In genomic region chr2:165252381-165252780, GRCm38 (mm10) we compare ENCODE assay signal across 24 mouse cellular contexts. TPM values are rescaled to one million over a fixed set of nuclear protein-coding genes. Genes with fewer than 3 reads are reported as not detected.
A peak's percentile ranks its signal among the peaks of the same experiment; 100 is the strongest.
DNase-seq lines count a peak whose midpoint lies in the region; ATAC-seq and TF ChIP-seq lines count a peak whose summit lies in the region.
"Had no signal": no experiment of that assay in that cellular context is flagged by ENCODE, and none has a peak within 500 bp of the region (broad histone marks: within the 10 kb centered on the region; RNA-seq: fewer than 3 reads in every experiment).

No protein-coding gene starts in this region.

- DNase-seq in kidney, adult 18-20 months = peak; percentile 70
- DNase-seq in cerebellum, adult 2 months = peak; percentile 89 to 90
- peak; percentile 87 to 90 for DNase-seq in cerebellum, postnatal 36 days
- DNase-seq in kidney, postnatal 4 days = peak; percentile 48 to 63
- no peak for DNase-seq in heart, postnatal 4 days
- DNase-seq: adrenal gland, postnatal 10 days; gastrocnemius, adult 2 months; heart, postnatal 10 days; lung, adult 18-20 months; thymus, postnatal 36 days had no signal

- H3K9ac ChIP-seq in kidney, embryonic 15.5 days = no peak overlapping the region
- H3K9ac ChIP-seq in heart, embryonic 11.5 days (ENCODE audit: low read depth, low read length) = no peak overlapping the region
- H3K9ac ChIP-seq: forebrain, embryonic 12.5 days; hindbrain, embryonic 12.5 days; intestine, embryonic 15.5 days had no signal

- no peak overlapping the region for H3K4me3 ChIP-seq in kidney, embryonic 15.5 days (replicated peaks)
- H3K4me3 ChIP-seq in cerebellum, adult 2 months (replicated peaks; ENCODE audit: insufficient read depth, low read depth, low read length) = no peak overlapping the region
- H3K4me3 ChIP-seq in heart, embryonic 11.5 days (ENCODE audit: low read depth, low read length) = no peak overlapping the region
- H3K4me3 ChIP-seq: embryonic facial prominence, embryonic 10.5 days; forebrain, embryonic 12.5 days; gastrocnemius, adult 2 months; heart, embryonic 10.5 days; hindbrain, embryonic 12.5 days; intestine, embryonic 15.5 days; left cerebral cortex, adult 2 months; limb, embryonic 10.5 days had no signal

- no peaks in the 10 kb centered on the region for H3K9me3 ChIP-seq in kidney, embryonic 15.5 days (replicated peaks)
- H3K9me3 ChIP-seq in heart, embryonic 11.5 days (replicated peaks; ENCODE audit: control insufficient read depth, low read length) = no peaks in the 10 kb centered on the region
- H3K9me3 ChIP-seq: embryonic facial prominence, embryonic 10.5 days; forebrain, embryonic 12.5 days; G1E; heart, embryonic 10.5 days; hindbrain, embryonic 12.5 days; intestine, embryonic 15.5 days; limb, embryonic 10.5 days had no signal

- H3K27me3 ChIP-seq in kidney, embryonic 15.5 days = peaks cover 80% of the 10 kb centered on the region
- no peaks in the 10 kb centered on the region for H3K27me3 ChIP-seq in cerebellum, adult 2 months (ENCODE audit: control insufficient read depth, insufficient read depth, low read length)
- H3K27me3 ChIP-seq in heart, embryonic 11.5 days (ENCODE audit: control insufficient read depth, insufficient read depth, low read length) = peaks cover 80% of the 10 kb centered on the region

- H3K4me1 ChIP-seq in kidney, embryonic 15.5 days = peaks cover 19% of the 10 kb centered on the region
- H3K4me1 ChIP-seq in cerebellum, adult 2 months (ENCODE audit: control insufficient read depth, insufficient read depth, low read length) = peaks cover 49% of the 10 kb centered on the region
- no peaks in the 10 kb centered on the region for H3K4me1 ChIP-seq in heart, embryonic 11.5 days (ENCODE audit: control insufficient read depth, insufficient read depth, low read length)
- H3K4me1 ChIP-seq: intestine, embryonic 15.5 days had no signal

- H3K27ac ChIP-seq in kidney, embryonic 15.5 days = no peak overlapping the region
- no peak overlapping the region for H3K27ac ChIP-seq in cerebellum, adult 2 months (ENCODE audit: insufficient read depth, low read length)
- no peak overlapping the region for H3K27ac ChIP-seq in heart, embryonic 11.5 days (ENCODE audit: low read depth, low read length)
- H3K27ac ChIP-seq: embryonic facial prominence, embryonic 10.5 days; forebrain, embryonic 12.5 days; gastrocnemius, adult 2 months; heart, embryonic 10.5 days; hindbrain, embryonic 12.5 days; intestine, embryonic 15.5 days; left cerebral cortex, adult 2 months; limb, embryonic 10.5 days had no signal

- no peak for TF ChIP-seq POLR2A in cerebellum, adult 2 months (IDR thresholded peaks at IDR 0.05; ENCODE audit: borderline replicate concordance, insufficient read depth, low read length)

- no peak overlapping the region for H3K4me2 ChIP-seq in kidney, embryonic 15.5 days
- no peak overlapping the region for H3K4me2 ChIP-seq in heart, embryonic 11.5 days
- H3K4me2 ChIP-seq: forebrain, embryonic 12.5 days; hindbrain, embryonic 12.5 days; intestine, embryonic 15.5 days had no signal

- TF ChIP-seq CTCF in cerebellum, adult 2 months (IDR thresholded peaks at IDR 0.05; ENCODE audit: borderline replicate concordance, insufficient read depth, low read depth, low read length) = no peak

- no peaks in the 10 kb centered on the region for H3K36me3 ChIP-seq in kidney, embryonic 15.5 days
- H3K36me3 ChIP-seq in heart, embryonic 11.5 days (ENCODE audit: control insufficient read depth, insufficient read depth, low read length) = no peaks in the 10 kb centered on the region
- H3K36me3 ChIP-seq: embryonic facial prominence, embryonic 10.5 days; forebrain, embryonic 12.5 days; G1E; heart, embryonic 10.5 days; hindbrain, embryonic 12.5 days; intestine, embryonic 15.5 days; limb, embryonic 10.5 days had no signal

- WGBS in kidney, embryonic 15.5 days = 60% methylated on average over 8 of the region's 8 CpGs
- 12% methylated on average over 8 of the region's 8 CpGs for WGBS in cerebellum, adult 2 months
- WGBS in heart, embryonic 11.5 days (ENCODE audit: insufficient replicate concordance) = 72% methylated on average over 8 of the region's 8 CpGs

- ATAC-seq in kidney, embryonic 15.5 days (replicated peaks; ENCODE audit: low FRiP score) = no peak
- no peak for ATAC-seq in heart, embryonic 11.5 days (replicated peaks; ENCODE audit: insufficient number of reproducible peaks, low FRiP score, low TSS enrichment)
- ATAC-seq: activated CD4-positive, CD25-positive, alpha-beta regulatory T cell, adult 4 months; intestine, embryonic 15.5 days had no signal

RNA-seq across cellular contexts. Expression of gene Cdh22, which starts 17.7 kb away (rescaled TPM):
- 0.78 and 1.1 TPM in 2 replicates for polyA plus RNA-seq in kidney, embryonic 15.5 days (2015; fragmentation: Nextera tagmentation; extraction: Ambion mirVana)
- 51.9 and 56.3 TPM in 2 replicates for polyA plus RNA-seq in cerebellum, adult 2 months (2012; rRNA removed)
- polyA plus RNA-seq in heart, embryonic 11.5 days (2014; fragmentation: Nextera tagmentation; extraction: Ambion mirVana) = 0.06 and 0.16 TPM in 2 replicates
- total RNA-seq in heart, postnatal 4 days (2021) = under 1 TPM; 0.24 to 0.27 TPM
- total RNA-seq: common myeloid progenitor, adult 5-6 weeks; liver, adult 2 months had no signal
- polyA plus RNA-seq: activated CD4-positive, CD25-positive, alpha-beta regulatory T cell, adult 4 months; G1E; gonadal fat pad, adult 2 months; liver, adult 2 months had no signal

RNA-seq across cellular contexts. Expression of gene Slc35c2, which starts 35.3 kb away (rescaled TPM):
- polyA plus RNA-seq in kidney, embryonic 15.5 days (2015; fragmentation: Nextera tagmentation; extraction: Ambion mirVana) = 53.7 and 54.6 TPM in 2 replicates
- 78.2 and 84.0 TPM in 2 replicates for polyA plus RNA-seq in cerebellum, adult 2 months (2012; rRNA removed)
- polyA plus RNA-seq in heart, embryonic 11.5 days (2014; fragmentation: Nextera tagmentation; extraction: Ambion mirVana) = 32.4 and 38.9 TPM in 2 replicates
- 10 to 100 TPM; 18.9 to 20.6 TPM for total RNA-seq in heart, postnatal 4 days (2021)

Comparison
In these comparisons a context has a peak if more than half of its experiments do, and no peak if none do; other contexts are left out.
1. RNA of gene Cdh22, which starts 17.7 kb away (polyA plus RNA-seq): 51.9 to 56.3 TPM in cerebellum, adult 2 months; 0.78 to 1.1 TPM in kidney, embryonic 15.5 days and 0.06 to 0.16 TPM in heart, embryonic 11.5 days; every median in the first group is over 10 times any median in the second.